Mouse (Mus musculus): ENCODE measurements around the gene Disp2.

- TF ChIP-seq POLR2A (IDR thresholded peaks at IDR 0.05; ENCODE audit: borderline replicate concordance, insufficient read depth, low read length) = no peak
- TF ChIP-seq CTCF (IDR thresholded peaks at IDR 0.05; ENCODE audit: borderline replicate concordance, insufficient read depth, low read depth, low read length) = no peak
These were observed 47.5 kb upstream of the Disp2 start for GRCm38 (mm10) chr2:118731981-118732380.

Data from cerebellum, adult 2 months (tissue).